Mouse (Mus musculus) ES-Bruce4 (cell line): ENCODE results near the gene Grm7. TPM values are rescaled to one million over a fixed set of nuclear protein-coding genes. Genes with fewer than 3 reads are reported as not detected.

ENCODE experiments used
- H3K27ac ChIP-seq: 2 replicates; pipeline ENCODE4 v1.5.1; 2012; ENCODE audit warnings: low read length, inconsistent platforms; ENCODE audit not compliant: insufficient read depth
- H3K27me3 ChIP-seq: 2 replicates; pipeline ENCODE4 v1.6.1; 2012; ENCODE audit warnings: mild to moderate bottlenecking, low read length, inconsistent platforms; ENCODE audit not compliant: control insufficient read depth, poor library complexity, insufficient read depth, severe bottlenecking
- H3K36me3 ChIP-seq: 2 replicates; pipeline ENCODE4 v1.6.1; 2012; ENCODE audit warnings: inconsistent platforms, mild to moderate bottlenecking, low read length, moderate library complexity; ENCODE audit not compliant: control insufficient read depth, poor library complexity, insufficient read depth, severe bottlenecking
- H3K4me1 ChIP-seq: one replicate; pipeline ENCODE4 v1.8.1; 2011; ENCODE audit warnings: low read length; ENCODE audit not compliant: control insufficient read depth, insufficient read depth
- H3K4me3 ChIP-seq: 2 replicates; pipeline ENCODE4 v1.5.1; 2011; ENCODE audit warnings: low read depth, mild to moderate bottlenecking, low read length
- H3K9ac ChIP-seq: 2 replicates; pipeline ENCODE4 v1.6.1; 2012; ENCODE audit warnings: low read depth, mild to moderate bottlenecking, inconsistent platforms; ENCODE audit not compliant: poor library complexity, severe bottlenecking
- H3K9me3 ChIP-seq: replicated peaks from 2 replicates; pipeline ENCODE4 v1.6.1; 2012; ENCODE audit warnings: mild to moderate bottlenecking, low read length, inconsistent platforms; ENCODE audit not compliant: control insufficient read depth, poor library complexity, insufficient read depth, severe bottlenecking
- CTCF ChIP-seq: IDR thresholded peaks from one replicate; pipeline ENCODE4 v1.8.1; 2011; ENCODE audit warnings: low read depth, low read length
- EP300 ChIP-seq: IDR thresholded peaks from 2 replicates; pipeline ENCODE4 v1.6.1; 2011; ENCODE audit warnings: low read depth, low read length; ENCODE audit not compliant: insufficient read depth
- POLR2A ChIP-seq: IDR thresholded peaks from one replicate; pipeline ENCODE4 v1.8.1; 2011; ENCODE audit warnings: low read length; ENCODE audit not compliant: insufficient read depth
- polyA plus RNA-seq: library from polyadenylated mRNA; stranded (reverse); fragments of >200 nt; gene quantifications from 2 replicates; pipeline ENCODE4 v1.2.4, GENCODE M21; 2011; ENCODE audit warnings: low read depth; ENCODE audit not compliant: missing spikeins, insufficient read depth, insufficient read length

Gene Grm7
- polyA plus RNA-seq, 1 experiment = not detected

GRCm38 (mm10) chr6:111610396-111610795 is 965.0 kb downstream of the Grm7 start:
- H3K4me1 ChIP-seq = no peaks in the 10 kb centered on the region
- no peaks in the 10 kb centered on the region for H3K36me3 ChIP-seq
- no peak for TF ChIP-seq CTCF
- TF ChIP-seq EP300 = no peak
- no peak for TF ChIP-seq POLR2A
- no peak overlapping the region for H3K4me3 ChIP-seq
- H3K27me3 ChIP-seq = no peaks in the 10 kb centered on the region
- no peaks in the 10 kb centered on the region for H3K9me3 ChIP-seq
- no peak overlapping the region for H3K27ac ChIP-seq
- no peak overlapping the region for H3K9ac ChIP-seq

GRCm38 (mm10) chr6:111613834-111614233 is 968.5 kb downstream of the Grm7 start:
- TF ChIP-seq POLR2A (no peak), CTCF (no peak), EP300 (no peak)
- Histone ChIP-seq H3K9me3 (no peaks in the 10 kb centered on the region), H3K4me3 (no peak overlapping the region), H3K9ac (no peak overlapping the region), H3K27me3 (no peaks in the 10 kb centered on the region), H3K27ac (no peak overlapping the region), H3K4me1 (no peaks in the 10 kb centered on the region), H3K36me3 (no peaks in the 10 kb centered on the region)
